Mouse (Mus musculus): ENCODE measurements around the gene Arl5c. TPM values are rescaled to one million over a fixed set of nuclear protein-coding genes. Genes with fewer than 3 reads are reported as not detected.

Gene Arl5c
- polyA plus RNA-seq, 1 experiment from 2014 or later: 6.2 TPM

GRCm38 (mm10) chr11:97959300-97959680 lies 36.7 kb downstream of the Arl5c start:
- Histone ChIP-seq H3K27ac (ENCODE audit: low read length) (no peak overlapping the region), H3K4me3 (ENCODE audit: low read length) (no peak overlapping the region), H3K4me1 (replicated peaks; ENCODE audit: control insufficient read depth, insufficient read depth, low read length) (peaks cover 2% of the 10 kb centered on the region), H3K36me3 (ENCODE audit: control insufficient read depth, insufficient read depth, low read length) (no peaks in the 10 kb centered on the region), H3K4me2 (ENCODE audit: low read depth, low read length) (no peak overlapping the region), H3K9me3 (ENCODE audit: control insufficient read depth, low read length) (no peaks in the 10 kb centered on the region), H3K27me3 (ENCODE audit: control insufficient read depth, insufficient read depth, low read depth, low read length) (no peaks in the 10 kb centered on the region), H3K9ac (ENCODE audit: low read length) (no peak overlapping the region)
- no peak for ATAC-seq (ENCODE audit: low read depth)
- WGBS: 47% methylated on average over 5 of the region's 5 CpGs

- Histone ChIP-seq H3K4me3 (ENCODE audit: low read length) (no peak overlapping the region), H3K9me3 (ENCODE audit: control insufficient read depth, low read length) (no peaks in the 10 kb centered on the region), H3K27ac (ENCODE audit: low read length) (no peak overlapping the region), H3K4me2 (ENCODE audit: low read depth, low read length) (no peak overlapping the region), H3K36me3 (ENCODE audit: control insufficient read depth, insufficient read depth, low read length) (no peaks in the 10 kb centered on the region), H3K9ac (ENCODE audit: low read length) (no peak overlapping the region), H3K4me1 (replicated peaks; ENCODE audit: control insufficient read depth, insufficient read depth, low read length) (peaks cover 5% of the 10 kb centered on the region), H3K27me3 (ENCODE audit: control insufficient read depth, insufficient read depth, low read depth, low read length) (no peaks in the 10 kb centered on the region)
- no peak for ATAC-seq (ENCODE audit: low read depth)
- 65% methylated on average over 7 of the region's 7 CpGs for WGBS
These were observed 37.2 kb downstream of the Arl5c start for GRCm38 (mm10) chr11:97958641-97959299.

- H3K36me3 ChIP-seq (ENCODE audit: control insufficient read depth, insufficient read depth, low read length): no peaks in the 10 kb centered on the region
- no peak overlapping the region for H3K4me3 ChIP-seq (ENCODE audit: low read length)
- WGBS: 47% methylated on average over 6 of the region's 6 CpGs
- no peaks in the 10 kb centered on the region for H3K9me3 ChIP-seq (ENCODE audit: control insufficient read depth, low read length)
- no peak for ATAC-seq (ENCODE audit: low read depth)
- no peak overlapping the region for H3K9ac ChIP-seq (ENCODE audit: low read length)
- no peak overlapping the region for H3K4me2 ChIP-seq (ENCODE audit: low read depth, low read length)
- H3K27me3 ChIP-seq (ENCODE audit: control insufficient read depth, insufficient read depth, low read depth, low read length): no peaks in the 10 kb centered on the region
- no peak overlapping the region for H3K27ac ChIP-seq (ENCODE audit: low read length)
- peaks cover 5% of the 10 kb centered on the region for H3K4me1 ChIP-seq (replicated peaks; ENCODE audit: control insufficient read depth, insufficient read depth, low read length)
These were observed 38.9 kb downstream of the Arl5c start for GRCm38 (mm10) chr11:97956905-97957560.

GRCm38 (mm10) chr11:97955915-97956314 lies 40.1 kb downstream of the Arl5c start:
- 59% methylated on average over 4 of the region's 4 CpGs for WGBS
- H3K4me2 ChIP-seq (ENCODE audit: low read depth, low read length): no peak overlapping the region
- no peak overlapping the region for H3K27ac ChIP-seq (ENCODE audit: low read length)
- H3K9ac ChIP-seq (ENCODE audit: low read length): no peak overlapping the region
- no peaks in the 10 kb centered on the region for H3K27me3 ChIP-seq (ENCODE audit: control insufficient read depth, insufficient read depth, low read depth, low read length)
- H3K36me3 ChIP-seq (ENCODE audit: control insufficient read depth, insufficient read depth, low read length): no peaks in the 10 kb centered on the region
- H3K4me3 ChIP-seq (ENCODE audit: low read length): no peak overlapping the region
- ATAC-seq (ENCODE audit: low read depth): no peak
- peaks cover 5% of the 10 kb centered on the region for H3K4me1 ChIP-seq (replicated peaks; ENCODE audit: control insufficient read depth, insufficient read depth, low read length)
- no peaks in the 10 kb centered on the region for H3K9me3 ChIP-seq (ENCODE audit: control insufficient read depth, low read length)

GRCm38 (mm10) chr11:97955146-97955902 lies 40.7 kb downstream of the Arl5c start:
- H3K27ac ChIP-seq (ENCODE audit: low read length): no peak overlapping the region
- no peaks in the 10 kb centered on the region for H3K36me3 ChIP-seq (ENCODE audit: control insufficient read depth, insufficient read depth, low read length)
- no peak overlapping the region for H3K4me3 ChIP-seq (ENCODE audit: low read length)
- H3K4me1 ChIP-seq (replicated peaks; ENCODE audit: control insufficient read depth, insufficient read depth, low read length): peaks cover 5% of the 10 kb centered on the region
- 73% methylated on average over 9 of the region's 9 CpGs for WGBS
- no peak overlapping the region for H3K4me2 ChIP-seq (ENCODE audit: low read depth, low read length)
- no peak overlapping the region for H3K9ac ChIP-seq (ENCODE audit: low read length)
- ATAC-seq (ENCODE audit: low read depth): no peak
- no peaks in the 10 kb centered on the region for H3K9me3 ChIP-seq (ENCODE audit: control insufficient read depth, low read length)
- no peaks in the 10 kb centered on the region for H3K27me3 ChIP-seq (ENCODE audit: control insufficient read depth, insufficient read depth, low read depth, low read length)

- Histone ChIP-seq H3K27ac (ENCODE audit: low read length) (no peak overlapping the region), H3K27me3 (ENCODE audit: control insufficient read depth, insufficient read depth, low read depth, low read length) (no peaks in the 10 kb centered on the region), H3K4me3 (ENCODE audit: low read length) (no peak overlapping the region), H3K9ac (ENCODE audit: low read length) (no peak overlapping the region; the same call in 1 of the 2 replicates), H3K9me3 (ENCODE audit: control insufficient read depth, low read length) (no peaks in the 10 kb centered on the region), H3K4me1 (replicated peaks; ENCODE audit: control insufficient read depth, insufficient read depth, low read length) (peaks cover 5% of the 10 kb centered on the region), H3K4me2 (ENCODE audit: low read depth, low read length) (no peak overlapping the region), H3K36me3 (ENCODE audit: control insufficient read depth, insufficient read depth, low read length) (no peaks in the 10 kb centered on the region)
- 34% methylated on average over 14 of the region's 14 CpGs for WGBS
- no peak for ATAC-seq (ENCODE audit: low read depth)
These were observed 41.4 kb downstream of the Arl5c start for GRCm38 (mm10) chr11:97954469-97955141.

GRCm38 (mm10) chr11:97953939-97954275 lies 42.1 kb downstream of the Arl5c start:
- WGBS: 78% methylated on average over 6 of the region's 6 CpGs
- Histone ChIP-seq H3K4me1 (replicated peaks; ENCODE audit: control insufficient read depth, insufficient read depth, low read length) (peaks cover 5% of the 10 kb centered on the region; the same call in 1 of the 2 replicates), H3K27ac (ENCODE audit: low read length) (no peak overlapping the region), H3K9ac (ENCODE audit: low read length) (no peak overlapping the region), H3K27me3 (ENCODE audit: control insufficient read depth, insufficient read depth, low read depth, low read length) (no peaks in the 10 kb centered on the region), H3K4me3 (ENCODE audit: low read length) (no peak overlapping the region), H3K9me3 (ENCODE audit: control insufficient read depth, low read length) (no peaks in the 10 kb centered on the region), H3K36me3 (ENCODE audit: control insufficient read depth, insufficient read depth, low read length) (no peaks in the 10 kb centered on the region), H3K4me2 (ENCODE audit: low read depth, low read length) (no peak overlapping the region)
- no peak for ATAC-seq (ENCODE audit: low read depth)

- no peak for ATAC-seq (ENCODE audit: low read depth)
- WGBS: 71% methylated on average over 16 of the region's 16 CpGs
These were observed 42.6 kb downstream of the Arl5c start for GRCm38 (mm10) chr11:97953179-97953938.

More at GRCm38 (mm10) chr11:97953179-97953938, 42.6 kb downstream of the Arl5c start:
- Histone ChIP-seq H3K27ac (ENCODE audit: low read length) (no peak overlapping the region), H3K4me3 (ENCODE audit: low read length) (no peak overlapping the region), H3K9ac (ENCODE audit: low read length) (no peak overlapping the region), H3K4me2 (ENCODE audit: low read depth, low read length) (no peak overlapping the region), H3K27me3 (ENCODE audit: control insufficient read depth, insufficient read depth, low read depth, low read length) (no peaks in the 10 kb centered on the region), H3K36me3 (ENCODE audit: control insufficient read depth, insufficient read depth, low read length) (no peaks in the 10 kb centered on the region), H3K9me3 (ENCODE audit: control insufficient read depth, low read length) (no peaks in the 10 kb centered on the region), H3K4me1 (replicated peaks; ENCODE audit: control insufficient read depth, insufficient read depth, low read length) (peaks cover 5% of the 10 kb centered on the region; the same call in 1 of the 2 replicates)
